Mouse (Mus musculus) megakaryocyte, embryonic 14.5 days (primary cell): ENCODE results near the gene Gpr156. TPM values are rescaled to one million over a fixed set of nuclear protein-coding genes. Genes with fewer than 3 reads are reported as not detected.
A peak's percentile ranks its signal among the peaks of the same experiment; 100 is the strongest.

Experiments used
- H3K27me3 ChIP-seq: replicated peaks from 2 replicates; pipeline ENCODE3; 2012; ENCODE audit warnings: inconsistent platforms
- H3K36me3 ChIP-seq: replicated peaks from 2 replicates; pipeline ENCODE3; 2012; ENCODE audit warnings: low read length, inconsistent platforms, mixed read lengths
- H3K4me1 ChIP-seq: 2 replicates; pipeline ENCODE4 v1.6.1; 2012; ENCODE audit warnings: inconsistent platforms
- H3K4me3 ChIP-seq: replicated peaks from 2 replicates; pipeline ENCODE3; 2012; ENCODE audit warnings: moderate library complexity, mild to moderate bottlenecking, inconsistent platforms
- H3K9me3 ChIP-seq: 2 replicates; pipeline ENCODE4 v1.6.1; 2012; ENCODE audit warnings: inconsistent platforms
- FLI1 ChIP-seq: IDR thresholded peaks from 2 replicates; pipeline ENCODE4 v1.6.1; 2012; ENCODE audit warnings: low read length, inconsistent platforms, mixed read lengths
- GATA1 ChIP-seq: IDR thresholded peaks from 3 replicates; pipeline ENCODE4 v1.6.1; 2012; ENCODE audit warnings: mixed read lengths, low read length, inconsistent platforms, borderline replicate concordance
- polyA plus RNA-seq: library from polyadenylated mRNA; stranded (reverse); fragments of >175 nt; gene quantifications from 2 replicates; pipeline ENCODE4 v1.2.3, GENCODE M21; 2012; ENCODE audit warnings: low replicate concordance; ENCODE audit not compliant: insufficient read depth

Gpr156 gene
- polyA plus RNA-seq, 1 experiment = not detected

- Histone ChIP-seq H3K36me3 (no peaks in the 10 kb centered on the region), H3K4me1 (peaks cover 15% of the 10 kb centered on the region), H3K9me3 (no peaks in the 10 kb centered on the region), H3K4me3 (no peak overlapping the region), H3K27me3 (peaks cover 11% of the 10 kb centered on the region)
- no peak for TF ChIP-seq FLI1
- no peak for TF ChIP-seq GATA1
Measured at GRCm38 (mm10) chr16:37992806-37993205, 76.5 kb downstream of the Gpr156 start.

GRCm38 (mm10) chr16:37994647-37995046, 78.4 kb downstream of the Gpr156 start:
- H3K4me3 ChIP-seq = peak overlapping the region; percentile 72
- peaks cover 15% of the 10 kb centered on the region for H3K4me1 ChIP-seq
- no peaks in the 10 kb centered on the region for H3K36me3 ChIP-seq
- H3K9me3 ChIP-seq = no peaks in the 10 kb centered on the region
- TF ChIP-seq GATA1 (no peak), FLI1 (no peak)
- peaks cover 11% of the 10 kb centered on the region for H3K27me3 ChIP-seq

GRCm38 (mm10) chr16:37997771-37998170, 81.5 kb downstream of the Gpr156 start:
- TF ChIP-seq GATA1 (no peak), FLI1 (no peak)
- Histone ChIP-seq H3K36me3 (no peaks in the 10 kb centered on the region), H3K27me3 (peaks cover 2% of the 10 kb centered on the region), H3K9me3 (no peaks in the 10 kb centered on the region), H3K4me1 (peaks cover 22% of the 10 kb centered on the region), H3K4me3 (no peak overlapping the region)

GRCm38 (mm10) chr16:37999762-38000161, 83.5 kb downstream of the Gpr156 start:
- H3K27me3 ChIP-seq = peaks cover 6% of the 10 kb centered on the region
- TF ChIP-seq GATA1 (no peak), FLI1 (no peak)
- peaks cover 12% of the 10 kb centered on the region for H3K4me1 ChIP-seq
- no peaks in the 10 kb centered on the region for H3K9me3 ChIP-seq
- H3K4me3 ChIP-seq = no peak overlapping the region
- no peaks in the 10 kb centered on the region for H3K36me3 ChIP-seq

DNA sequence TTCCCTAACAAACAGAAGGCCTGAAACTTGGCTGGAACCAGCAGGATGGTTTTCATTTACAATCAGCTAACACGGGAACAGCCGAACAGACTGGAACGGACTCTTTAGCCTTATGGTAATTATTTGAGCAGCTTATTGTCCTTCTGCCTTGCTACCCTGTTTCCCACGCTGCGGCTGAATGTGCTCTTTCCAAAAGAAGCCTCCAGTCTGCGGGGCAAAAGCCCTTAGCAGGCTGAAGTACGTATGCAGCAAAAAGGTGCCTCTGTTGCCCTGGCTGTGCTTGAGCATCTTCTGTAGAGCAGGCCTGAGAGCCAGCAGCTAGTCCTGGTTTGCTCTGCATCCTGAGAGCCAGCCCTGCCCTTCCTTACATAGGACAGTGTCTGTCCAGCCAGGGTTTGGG, 83.9 kb downstream of the Gpr156 start:
- no peak for TF ChIP-seq FLI1
- no peak for TF ChIP-seq GATA1
- H3K4me1 ChIP-seq = peaks cover 7% of the 10 kb centered on the region
- H3K27me3 ChIP-seq = peaks cover 6% of the 10 kb centered on the region
- no peak overlapping the region for H3K4me3 ChIP-seq
- no peaks in the 10 kb centered on the region for H3K36me3 ChIP-seq
- no peaks in the 10 kb centered on the region for H3K9me3 ChIP-seq

- no peak overlapping the region for H3K4me3 ChIP-seq
- no peaks in the 10 kb centered on the region for H3K36me3 ChIP-seq
- peaks cover 7% of the 10 kb centered on the region for H3K4me1 ChIP-seq
- H3K9me3 ChIP-seq = 0 out of 2 replicates have a peak, but pooled peaks cover 3% of the 10 kb centered on the region
- peaks cover 15% of the 10 kb centered on the region for H3K27me3 ChIP-seq
- TF ChIP-seq FLI1 (no peak), GATA1 (no peak)
Measured at GRCm38 (mm10) chr16:38001766-38002165, 85.5 kb downstream of the Gpr156 start.

GRCm38 (mm10) chr16:38002485-38002884, 86.2 kb downstream of the Gpr156 start:
- Histone ChIP-seq H3K27me3 (peaks cover 16% of the 10 kb centered on the region), H3K36me3 (no peaks in the 10 kb centered on the region), H3K4me3 (peak overlapping the region; percentile 54), H3K9me3 (0 out of 2 replicates have a peak, but pooled peaks cover 3% of the 10 kb centered on the region), H3K4me1 (peaks cover 7% of the 10 kb centered on the region)
- no peak for TF ChIP-seq FLI1
- no peak for TF ChIP-seq GATA1

DNA sequence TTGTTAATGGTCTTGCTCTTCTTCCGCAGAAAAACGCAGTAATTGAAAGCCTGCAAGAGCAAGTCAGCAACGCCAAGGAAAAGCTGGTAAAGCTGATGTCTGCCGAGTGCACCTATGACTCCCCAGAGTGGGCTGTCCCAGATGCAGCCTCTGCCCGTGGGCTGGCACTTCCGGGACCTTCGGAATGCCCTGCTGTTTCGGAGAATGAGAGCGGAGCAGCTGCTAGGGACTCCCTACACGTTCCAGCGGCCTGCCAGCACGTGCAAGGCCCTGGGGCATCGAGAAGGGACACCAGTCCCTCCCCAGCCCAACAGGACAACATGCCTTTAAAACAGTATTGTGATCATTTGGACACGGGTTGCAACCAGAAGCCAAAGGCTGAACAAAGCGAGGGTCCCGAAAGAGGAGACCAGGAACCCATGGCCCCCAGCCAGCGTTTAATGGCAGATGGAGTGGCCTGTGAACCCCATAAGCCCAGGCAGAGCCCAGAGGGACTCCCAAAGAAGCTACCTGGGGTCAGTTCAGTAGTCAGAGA, 88.3 kb downstream of the Gpr156 start:
- Histone ChIP-seq H3K27me3 (peaks cover 19% of the 10 kb centered on the region), H3K9me3 (0 out of 2 replicates have a peak, but pooled peaks cover 3% of the 10 kb centered on the region), H3K4me1 (peaks cover 7% of the 10 kb centered on the region), H3K36me3 (no peaks in the 10 kb centered on the region), H3K4me3 (no peak overlapping the region)
- TF ChIP-seq FLI1 (no peak), GATA1 (no peak)

DNA sequence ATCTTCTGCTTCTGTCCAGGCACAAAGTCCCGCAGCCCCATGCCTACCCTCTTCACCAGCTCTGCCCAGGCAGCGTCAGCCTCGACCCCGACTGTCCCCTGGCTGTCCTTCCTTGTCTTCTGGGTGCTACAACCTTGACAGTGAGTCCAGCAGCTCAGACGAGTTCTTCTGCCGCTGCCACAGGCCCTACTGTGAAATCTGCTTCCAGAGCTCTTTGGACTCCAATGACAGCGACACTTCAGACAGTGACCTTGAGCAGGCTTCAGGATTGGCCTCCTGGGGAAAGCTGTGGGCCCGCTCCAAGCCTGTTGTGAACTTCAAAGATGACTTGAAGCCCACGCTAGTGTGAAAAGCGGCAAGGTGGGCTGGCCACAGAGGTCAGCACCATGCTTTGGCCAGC, 89.2 kb downstream of the Gpr156 start:
- no peak overlapping the region for H3K4me3 ChIP-seq
- TF ChIP-seq GATA1 = no peak
- H3K36me3 ChIP-seq = no peaks in the 10 kb centered on the region
- H3K4me1 ChIP-seq = peaks cover 7% of the 10 kb centered on the region
- peaks cover 19% of the 10 kb centered on the region for H3K27me3 ChIP-seq
- 0 out of 2 replicates have a peak, but pooled peaks cover 3% of the 10 kb centered on the region for H3K9me3 ChIP-seq

GRCm38 (mm10) chr16:38008371-38008770, 92.1 kb downstream of the Gpr156 start:
- H3K9me3 ChIP-seq = 0 out of 2 replicates have a peak, but pooled peaks cover 3% of the 10 kb centered on the region
- no peaks in the 10 kb centered on the region for H3K4me1 ChIP-seq
- TF ChIP-seq GATA1 (no peak), FLI1 (no peak)
- H3K36me3 ChIP-seq = no peaks in the 10 kb centered on the region
- no peak overlapping the region for H3K4me3 ChIP-seq
- peaks cover 19% of the 10 kb centered on the region for H3K27me3 ChIP-seq

DNA sequence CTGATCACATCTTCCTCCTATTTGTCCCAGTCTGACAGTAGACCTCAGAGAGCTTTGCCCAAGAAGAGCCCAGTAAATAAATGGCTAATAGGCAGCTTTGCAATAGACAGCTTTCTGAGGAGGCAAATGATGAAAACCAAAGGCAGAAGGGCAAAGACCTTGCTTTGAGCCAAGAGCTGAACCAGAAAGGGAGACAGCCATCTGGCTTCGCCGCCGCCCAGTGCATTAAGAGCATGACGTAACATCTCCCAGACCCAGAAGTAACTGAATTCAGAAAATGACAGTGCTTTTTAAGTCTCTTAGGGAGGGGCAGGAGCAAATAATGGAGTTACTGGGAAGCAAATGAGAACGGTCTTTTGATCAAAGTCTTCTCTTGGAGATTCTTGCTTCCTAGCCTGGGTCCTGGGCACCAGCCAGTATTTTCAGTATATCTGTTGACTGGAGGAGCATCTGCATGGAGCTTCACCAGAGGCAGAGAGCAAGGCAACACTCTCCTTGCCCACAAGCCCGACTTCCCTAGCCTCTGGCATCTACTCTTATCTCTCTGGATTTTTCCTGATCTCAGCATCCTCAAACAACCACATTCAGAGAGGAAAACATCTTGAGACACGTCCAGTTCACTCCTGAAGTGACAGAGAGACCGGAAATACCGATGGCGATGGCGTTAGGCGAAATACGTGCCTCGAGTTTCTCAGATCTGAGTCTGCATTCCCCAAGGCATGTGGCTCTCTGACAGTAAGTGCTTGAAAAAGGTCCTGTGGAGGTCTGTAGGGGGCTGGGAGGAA, 92.9 kb downstream of the Gpr156 start:
- TF ChIP-seq GATA1 (no peak), FLI1 (no peak)
- Histone ChIP-seq H3K9me3 (0 out of 2 replicates have a peak, but pooled peaks cover 3% of the 10 kb centered on the region), H3K27me3 (peaks cover 16% of the 10 kb centered on the region), H3K4me3 (no peak overlapping the region), H3K36me3 (no peaks in the 10 kb centered on the region), H3K4me1 (no peaks in the 10 kb centered on the region)
